Mouse (Mus musculus): Measurements from ENCODE around the gene Ppp1r9b.

Ppp1r9b gene

GRCm38 (mm10) chr11:95023481-95023880 is 32.6 kb downstream of the Ppp1r9b start:
- no peak for DNase-seq (ENCODE audit: low spot score)

GRCm38 (mm10) chr11:95024439-95025184 is 33.8 kb downstream of the Ppp1r9b start:
- no peak for DNase-seq (ENCODE audit: low spot score)

- DNase-seq (ENCODE audit: low spot score) = no peak
These were observed 34.6 kb downstream of the Ppp1r9b start for GRCm38 (mm10) chr11:95025227-95026012.

GRCm38 (mm10) chr11:95026090-95026542 is 35.3 kb downstream of the Ppp1r9b start:
- DNase-seq (ENCODE audit: low spot score) = no peak

DNA sequence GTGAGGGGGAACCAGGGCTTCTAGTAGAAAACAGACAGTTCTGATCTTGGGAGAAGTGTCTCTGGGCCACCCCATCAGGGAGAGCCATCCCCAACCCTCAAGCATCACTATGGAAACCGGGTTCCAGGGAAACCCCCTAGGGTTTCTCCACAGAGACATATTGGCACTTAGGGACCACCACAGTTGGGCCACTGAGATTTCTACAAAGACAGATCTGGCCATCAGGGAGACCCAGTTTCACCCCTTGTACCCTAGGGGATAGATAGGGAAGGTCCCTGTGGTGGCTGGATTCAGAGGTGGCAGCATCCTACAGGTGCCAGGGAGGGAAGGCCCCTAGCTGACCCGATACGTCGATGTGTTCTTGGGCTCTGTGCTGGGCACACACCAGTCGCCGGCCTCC is 36.0 kb downstream of the Ppp1r9b start:
- no peak for DNase-seq (ENCODE audit: low spot score)

DNA sequence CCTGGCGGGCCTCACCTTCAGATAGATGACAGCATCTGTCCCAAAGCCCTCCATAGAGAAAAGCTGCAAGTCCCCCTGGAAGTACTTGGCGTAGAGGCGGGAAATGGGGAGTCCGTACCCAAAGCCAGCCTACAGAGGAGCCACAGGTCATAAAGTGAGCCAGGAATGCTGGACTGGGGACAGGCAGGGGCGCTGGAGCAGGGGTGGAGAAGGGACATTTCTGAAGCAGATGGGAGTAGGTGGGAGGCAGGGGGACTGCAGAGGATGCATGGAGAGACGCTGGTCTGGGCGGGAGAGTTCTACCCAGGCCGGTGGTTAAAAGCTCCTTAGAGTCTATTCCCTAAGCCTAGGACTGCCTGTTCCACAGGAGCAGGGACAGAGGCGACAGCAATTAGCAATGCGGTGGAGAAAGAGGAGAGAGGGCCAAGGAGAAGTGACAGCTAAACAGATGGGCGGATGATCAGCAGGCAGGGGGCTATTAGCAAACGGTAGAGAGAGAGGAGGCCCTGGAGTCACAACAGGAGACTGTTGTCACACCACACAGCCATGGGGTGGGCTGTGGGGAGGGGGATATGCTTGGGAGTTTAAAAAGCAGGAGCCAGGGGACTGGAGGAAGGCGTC is 37.1 kb downstream of the Ppp1r9b start:
- DNase-seq (ENCODE audit: low spot score) = no peak

GRCm38 (mm10) chr11:95032945-95033344 is 42.1 kb downstream of the Ppp1r9b start:
- no peak for DNase-seq (ENCODE audit: low spot score)

DNA sequence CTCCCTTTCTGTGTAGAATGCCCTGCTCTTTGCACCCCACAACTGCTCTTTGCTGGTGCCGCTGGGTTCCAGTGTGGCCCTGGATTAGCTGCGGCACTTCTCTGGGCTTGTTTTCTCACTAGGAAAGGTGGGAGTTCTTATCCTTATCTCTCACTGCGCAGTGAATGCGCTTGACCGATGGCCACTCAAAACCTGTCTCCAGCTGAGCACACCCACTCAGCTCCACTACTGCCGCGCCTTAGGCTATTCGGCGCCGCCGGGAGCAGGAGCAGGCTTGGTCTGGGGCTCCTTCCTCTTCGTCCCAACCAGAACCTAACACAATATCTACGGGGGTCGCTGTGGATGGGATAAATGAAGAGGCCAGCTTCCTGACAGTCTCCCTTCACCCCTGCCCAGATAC is 42.8 kb downstream of the Ppp1r9b start:
- no peak for DNase-seq (ENCODE audit: low spot score)

- DNase-seq (ENCODE audit: low spot score) = no peak
These were observed 44.1 kb downstream of the Ppp1r9b start for GRCm38 (mm10) chr11:95034902-95035301.

- no peak for DNase-seq (ENCODE audit: low spot score)
These were observed 45.7 kb downstream of the Ppp1r9b start for GRCm38 (mm10) chr11:95036521-95036920.

GRCm38 (mm10) chr11:95037306-95037705 is 46.5 kb downstream of the Ppp1r9b start:
- no peak for DNase-seq (ENCODE audit: low spot score)

GRCm38 (mm10) chr11:95038156-95038817 is 47.5 kb downstream of the Ppp1r9b start:
- DNase-seq (ENCODE audit: low spot score) = no peak

DNA sequence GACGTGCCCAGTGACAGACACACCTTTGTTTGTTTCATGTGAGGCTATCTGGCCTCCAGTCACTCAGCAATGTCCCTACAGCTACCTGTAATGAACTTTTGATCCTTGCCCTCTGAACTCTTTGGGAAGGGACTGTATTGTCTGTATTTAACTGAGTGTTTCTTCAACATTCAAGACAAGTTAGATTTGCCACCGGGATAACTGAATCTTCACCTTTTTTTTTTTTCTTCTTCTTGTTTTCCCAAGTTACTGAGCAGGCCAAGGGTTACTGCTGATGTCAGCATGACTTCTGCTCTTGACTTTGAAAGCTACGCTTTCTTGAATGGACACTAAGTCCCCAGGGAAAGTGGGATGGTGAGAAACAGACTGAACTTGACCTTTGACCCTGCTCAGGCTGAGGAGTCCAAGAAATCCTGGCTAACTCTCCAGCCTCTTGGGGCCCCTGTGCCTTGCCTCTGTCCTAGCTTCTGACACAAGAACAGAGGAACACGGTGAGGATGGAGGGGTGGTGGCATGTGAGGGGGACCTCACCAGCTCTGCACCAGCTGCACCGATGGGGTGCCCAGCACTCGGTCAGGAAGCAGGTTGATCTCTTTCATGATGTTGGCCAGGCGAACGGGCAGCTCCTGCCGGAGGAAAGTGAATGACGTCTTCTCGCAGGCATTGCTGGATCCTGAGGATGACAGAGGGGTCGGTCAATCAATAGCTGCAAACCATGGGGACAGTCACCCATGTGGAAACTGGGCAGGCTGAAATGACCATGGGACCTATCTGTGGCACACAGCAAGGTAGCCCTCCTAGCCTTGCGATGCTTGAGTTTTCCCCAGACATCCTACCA is 48.2 kb downstream of the Ppp1r9b start:
- DNase-seq (ENCODE audit: low spot score) = no peak

DNA sequence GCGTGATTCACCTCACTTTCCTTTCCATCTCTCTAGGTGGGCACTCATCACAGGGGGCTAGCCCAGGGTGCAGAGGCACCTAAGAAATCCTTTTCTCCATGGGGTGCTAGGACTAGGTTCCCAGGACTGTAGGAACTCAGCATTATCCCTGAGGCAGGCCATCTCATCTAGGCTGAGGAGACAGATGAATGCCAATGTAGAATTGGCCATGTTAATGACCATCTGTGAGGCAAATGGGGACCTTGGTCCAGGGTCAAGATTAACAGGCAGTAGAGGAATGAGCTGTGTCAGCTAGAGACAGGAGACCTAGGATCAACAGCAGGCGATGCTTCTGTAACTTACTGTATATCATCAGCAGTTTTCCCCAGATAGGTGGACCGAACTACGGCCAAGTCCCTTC is 48.9 kb downstream of the Ppp1r9b start:
- DNase-seq (ENCODE audit: low spot score) = no peak

DNA sequence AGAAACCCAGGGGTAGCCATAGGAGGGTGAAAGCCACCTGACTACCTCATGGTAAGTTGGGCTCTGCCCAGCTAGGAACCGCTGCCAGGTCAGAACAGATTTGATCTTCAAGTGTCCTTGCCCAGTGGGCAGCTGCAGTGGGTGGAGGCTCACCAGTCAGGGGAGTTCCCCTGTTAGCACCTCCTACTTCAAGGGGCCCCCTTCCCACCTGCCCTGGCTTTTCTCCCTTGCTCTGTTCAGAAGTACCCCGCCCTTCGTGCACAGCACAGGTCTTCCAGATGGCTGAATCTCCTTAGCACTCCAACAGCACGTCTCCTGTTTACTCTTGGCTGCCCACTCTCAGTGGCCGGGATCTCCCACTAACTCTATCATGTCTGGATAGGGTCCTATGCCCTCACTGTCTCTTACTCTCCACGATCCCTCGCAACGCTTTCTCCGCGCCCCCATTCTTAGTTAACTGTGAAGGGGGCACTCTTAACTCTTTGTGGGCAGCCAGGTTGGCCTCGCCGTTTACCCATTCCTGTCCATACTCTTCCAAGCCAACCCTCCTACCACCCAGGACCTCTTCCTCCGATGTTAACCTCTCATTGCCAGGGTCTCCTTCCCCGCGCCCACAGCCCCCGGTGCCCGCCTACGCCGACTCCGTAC is 49.8 kb downstream of the Ppp1r9b start:
- peak; percentile 49 for DNase-seq (ENCODE audit: low spot score)

GRCm38 (mm10) chr11:95041139-95041609 is 50.3 kb downstream of the Ppp1r9b start, which contains the start of gene Pdk2:
TSS of gene Pdk2 (minus strand) at chr11:95041354.
- DNase-seq (ENCODE audit: low spot score) = peak; percentile 96

- DNase-seq (ENCODE audit: low spot score) = peak; percentile 92
These were observed 51.3 kb downstream of the Ppp1r9b start for GRCm38 (mm10) chr11:95042096-95042495.

DNA sequence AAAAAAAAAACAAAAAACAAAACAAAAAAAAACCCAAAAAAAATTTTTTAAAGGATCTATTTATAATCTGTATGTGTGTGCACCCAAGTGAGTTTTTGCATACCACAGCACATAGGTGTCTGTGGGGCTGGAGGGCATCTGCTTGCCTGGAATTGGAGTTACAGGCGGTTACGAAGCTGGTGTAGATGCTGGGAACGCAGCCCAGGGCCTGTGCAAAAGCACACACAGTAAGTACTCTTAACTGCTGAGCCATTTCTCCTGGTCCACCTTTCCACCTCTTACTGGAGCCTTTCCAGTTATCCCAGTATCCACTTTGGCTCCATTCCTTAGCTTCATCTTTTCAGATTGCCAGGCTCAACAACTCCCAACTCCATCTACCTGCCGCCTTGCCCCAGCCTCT is 52.2 kb downstream of the Ppp1r9b start:
- DNase-seq (ENCODE audit: low spot score) = no peak

- DNase-seq (ENCODE audit: low spot score) = no peak
These were observed 52.8 kb downstream of the Ppp1r9b start for GRCm38 (mm10) chr11:95043608-95044007.

- DNase-seq (ENCODE audit: low spot score) = no peak
These were observed 53.5 kb downstream of the Ppp1r9b start for GRCm38 (mm10) chr11:95044185-95044870.

Data from MN1 (cell line).